Mouse (Mus musculus): ENCODE results near the gene Cdk18.

DNA sequence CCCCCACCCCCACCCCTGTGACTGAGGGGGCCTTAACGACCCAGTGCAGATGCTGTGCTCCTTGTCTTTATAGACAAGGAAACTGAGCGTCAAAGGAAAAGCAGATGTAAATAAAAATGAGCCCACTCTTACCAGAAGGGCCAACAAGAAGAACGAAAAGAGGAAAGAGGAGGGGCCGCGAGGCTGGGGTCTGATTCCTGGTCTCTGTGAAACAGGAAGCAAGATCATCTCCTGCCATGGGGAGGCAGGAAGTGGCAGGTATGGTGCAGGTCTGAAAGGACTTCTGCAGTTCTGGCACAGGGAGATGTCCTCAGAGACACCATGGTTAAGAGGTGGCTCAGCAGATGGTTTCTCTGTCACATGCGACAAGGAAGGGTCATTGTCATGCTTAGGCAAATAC lies 31.2 kb upstream of the Cdk18 start:
- TF ChIP-seq ZNF384 (IDR thresholded peaks at IDR 0.05; ENCODE audit: low read depth, low read length) (no peak), CHD2 (IDR thresholded peaks at IDR 0.05; ENCODE audit: low read depth, low read length) (no peak), MAFK (IDR thresholded peaks at IDR 0.05; ENCODE audit: insufficient read depth, low read depth, low read length) (no peak), HCFC1 (IDR thresholded peaks at IDR 0.05; ENCODE audit: borderline replicate concordance, insufficient read depth, low read length) (no peak)
